Mouse (Mus musculus) stomach, postnatal 0 days (tissue): ENCODE results near the gene Skiv2l.

Experiments
- CTCF ChIP-seq: IDR thresholded peaks from 2 replicates; pipeline ENCODE4 v1.5.1; 2016; ENCODE audit warnings: antibody characterized with exemption, low read depth, mild to moderate bottlenecking, moderate library complexity
- EP300 ChIP-seq: optimal IDR thresholded peaks from 2 replicates; pipeline ENCODE3; 2016; ENCODE audit warnings: antibody characterized with exemption

DNA sequence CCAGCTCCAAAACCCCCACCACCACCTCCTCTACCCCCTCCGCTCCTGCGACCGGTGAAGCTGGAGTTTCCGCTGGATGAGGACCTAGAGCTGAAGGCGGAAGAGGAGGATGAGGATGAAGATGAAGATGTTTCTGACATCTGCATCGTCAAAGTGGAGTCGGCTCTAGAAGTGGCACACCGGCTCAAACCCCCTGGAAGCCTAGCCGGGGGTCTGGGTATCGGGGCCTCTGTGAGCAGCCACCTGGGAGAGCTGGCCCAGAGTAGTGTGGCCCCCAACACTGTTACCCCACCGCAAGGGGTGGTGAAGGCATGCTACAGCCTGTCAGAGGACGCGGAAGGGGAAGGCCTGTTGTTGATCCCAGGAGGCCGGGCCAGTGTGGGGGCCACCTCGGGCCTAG, 45.7 kb upstream of the Skiv2l start:
- TF ChIP-seq CTCF: no peak
- no peak for TF ChIP-seq EP300
